Mouse (Mus musculus) gastrocnemius, adult 8-10 months (tissue): Measurements from ENCODE around the gene Bcar1. TPM values are rescaled to one million over a fixed set of nuclear protein-coding genes. Genes with fewer than 3 reads are reported as not detected.

Source experiments
- DNase-seq, 2 experiments: peaks; one replicate each; pipeline ENCODE4 v3.0.0; 2022; ENCODE audit warnings: low spot score in 2 of 2
- total RNA-seq, 4 experiments: library from RNA; stranded (reverse); gene quantifications; 2 replicates each; pipeline ENCODE4 v1.2.4; 2022

Gene Bcar1
- total RNA-seq, 4 experiments from 2014 or later = 10.7 to 11.1 (median 10.8) TPM

- peak; percentile 28 to 55 for DNase-seq
Observed at GRCm38 (mm10) chr8:111769764-111770428, 26.3 kb upstream of the Bcar1 start.

GRCm38 (mm10) chr8:111769296-111769695 is 25.7 kb upstream of the Bcar1 start:
- no peak for DNase-seq

- DNase-seq = no peak
Observed at GRCm38 (mm10) chr8:111768651-111769050, 25.0 kb upstream of the Bcar1 start.

- DNase-seq = no peak
Observed at GRCm38 (mm10) chr8:111765616-111766015, 22.0 kb upstream of the Bcar1 start.

GRCm38 (mm10) chr8:111765096-111765495 is 21.5 kb upstream of the Bcar1 start:
- no peak for DNase-seq

- no peak for DNase-seq
Observed at GRCm38 (mm10) chr8:111760708-111761107, 17.1 kb upstream of the Bcar1 start.

- DNase-seq = no peak
Observed at GRCm38 (mm10) chr8:111758817-111759216, 15.2 kb upstream of the Bcar1 start.

- no peak for DNase-seq
Observed at GRCm38 (mm10) chr8:111757599-111757998, 14.0 kb upstream of the Bcar1 start.

GRCm38 (mm10) chr8:111754736-111755135 is 11.1 kb upstream of the Bcar1 start:
- no peak for DNase-seq

GRCm38 (mm10) chr8:111754088-111754487 is 10.5 kb upstream of the Bcar1 start:
- DNase-seq = no peak

- no peak for DNase-seq
Observed at GRCm38 (mm10) chr8:111748766-111749165, 5.2 kb upstream of the Bcar1 start.

GRCm38 (mm10) chr8:111747866-111748649 is 4.4 kb upstream of the Bcar1 start:
- DNase-seq = no peak

- no peak for DNase-seq
Observed at GRCm38 (mm10) chr8:111746582-111747465, 3.2 kb upstream of the Bcar1 start.

- peak; percentile 57 to 67 for DNase-seq
Observed at GRCm38 (mm10) chr8:111745591-111746418, 2.2 kb upstream of the Bcar1 start.

GRCm38 (mm10) chr8:111745086-111745485 is 1.5 kb upstream of the Bcar1 start:
- DNase-seq = no peak

- no peak for DNase-seq
Observed at GRCm38 (mm10) chr8:111743101-111743791, 363 bp downstream of the Bcar1 start.

GRCm38 (mm10) chr8:111742261-111743037 is 1.2 kb downstream of the Bcar1 start:
- no peak for DNase-seq

GRCm38 (mm10) chr8:111741556-111741955 is 2.1 kb downstream of the Bcar1 start:
- no peak for DNase-seq

GRCm38 (mm10) chr8:111740994-111741393 is 2.6 kb downstream of the Bcar1 start:
- no peak for DNase-seq
